Comparison of ENCODE assay signal across 12 mouse cellular contexts in genomic region chr12:59509857-59510256, GRCm38 (mm10).
DNase-seq lines count a peak whose midpoint lies in the region; ATAC-seq and TF ChIP-seq lines count a peak whose summit lies in the region.
"Had no signal": no experiment of that assay in that cellular context is flagged by ENCODE, and none has a peak within 500 bp of the region (broad histone marks: within the 10 kb centered on the region; RNA-seq: fewer than 3 reads in every experiment).

No protein-coding gene starts in this region.

- H3K9me3 ChIP-seq in lung, embryonic 14.5 days (ENCODE audit: low read depth, low read length): no peaks in the 10 kb centered on the region
- no peaks in the 10 kb centered on the region for H3K9me3 ChIP-seq in lung, postnatal 0 days (ENCODE audit: low read length)
- H3K9me3 ChIP-seq: heart, embryonic 12.5 days; liver, embryonic 13.5 days had no signal

- no peaks in the 10 kb centered on the region for H3K27me3 ChIP-seq in lung, embryonic 14.5 days (ENCODE audit: insufficient read depth, low read length)
- no peaks in the 10 kb centered on the region for H3K27me3 ChIP-seq in lung, postnatal 0 days (replicated peaks; ENCODE audit: insufficient read depth, low read length)
- H3K27me3 ChIP-seq: heart, embryonic 12.5 days; liver, embryonic 13.5 days had no signal

- DNase-seq in adrenal gland, adult 2 months: peak; percentile 1
- no peak for DNase-seq in adrenal gland, adult 18-20 months (ENCODE audit: low spot score in 2 of 2)
- peak; percentile 3 for DNase-seq in lung, embryonic 14.5 days
- no peak for DNase-seq in lung, postnatal 0 days (ENCODE audit: low spot score)
- DNase-seq in layer of hippocampus, adult 8-10 months (ENCODE audit: low spot score in 2 of 2): peak; percentile 20 to 33
- peak; percentile 30 for DNase-seq in right cerebral cortex, postnatal 4 days
- DNase-seq in heart, postnatal 25 days (ENCODE audit: low spot score): no peak
- DNase-seq in urinary bladder, postnatal 36 days (ENCODE audit: low spot score in 2 of 2): no peak
- DNase-seq: cerebellum, adult 9-11 months; liver, embryonic 13.5 days had no signal

- no peak overlapping the region for H3K9ac ChIP-seq in lung, embryonic 14.5 days
- no peak overlapping the region for H3K9ac ChIP-seq in lung, postnatal 0 days (replicated peaks; ENCODE audit: low read depth)
- H3K9ac ChIP-seq: heart, embryonic 12.5 days; liver, embryonic 13.5 days had no signal

- no peak overlapping the region for H3K27ac ChIP-seq in lung, embryonic 14.5 days (ENCODE audit: low read depth)
- no peak overlapping the region for H3K27ac ChIP-seq in lung, postnatal 0 days (ENCODE audit: low read length)
- H3K27ac ChIP-seq: liver, embryonic 13.5 days; macrophage had no signal

- TF ChIP-seq EP300 in lung, postnatal 0 days (IDR thresholded peaks at IDR 0.05): no peak

- H3K4me2 ChIP-seq in lung, embryonic 14.5 days: no peak overlapping the region
- H3K4me2 ChIP-seq in lung, postnatal 0 days (replicated peaks; ENCODE audit: low read depth, low read length): no peak overlapping the region
- H3K4me2 ChIP-seq: heart, embryonic 12.5 days; liver, embryonic 13.5 days had no signal

- H3K4me3 ChIP-seq in lung, embryonic 14.5 days (ENCODE audit: low read depth, low read length): no peak overlapping the region
- H3K4me3 ChIP-seq in lung, postnatal 0 days (ENCODE audit: low read depth, low read length): no peak overlapping the region
- H3K4me3 ChIP-seq: heart, embryonic 12.5 days; liver, embryonic 13.5 days had no signal

- no peaks in the 10 kb centered on the region for H3K4me1 ChIP-seq in lung, embryonic 14.5 days (ENCODE audit: insufficient read depth)
- no peaks in the 10 kb centered on the region for H3K4me1 ChIP-seq in lung, postnatal 0 days (ENCODE audit: insufficient read depth, low read depth, low read length)
- H3K4me1 ChIP-seq: heart, embryonic 12.5 days; liver, embryonic 13.5 days had no signal

- intact Hi-C loops in heart, postnatal 25 days (cut with DNase I): no loop called here

- no peak for TF ChIP-seq CTCF in lung, embryonic 14.5 days (IDR thresholded peaks at IDR 0.05; ENCODE audit: low read depth)
- no peak for TF ChIP-seq CTCF in lung, postnatal 0 days (IDR thresholded peaks at IDR 0.05)

- no peak for ATAC-seq in lung, embryonic 14.5 days (ENCODE audit: insufficient read depth)
- no peak for ATAC-seq in lung, postnatal 0 days

- no peaks in the 10 kb centered on the region for H3K36me3 ChIP-seq in lung, embryonic 14.5 days (ENCODE audit: insufficient read depth)
- no peaks in the 10 kb centered on the region for H3K36me3 ChIP-seq in lung, postnatal 0 days (ENCODE audit: insufficient read depth, low read length)
- H3K36me3 ChIP-seq: heart, embryonic 12.5 days; liver, embryonic 13.5 days had no signal

- WGBS in lung, embryonic 14.5 days: 83% methylated on average over 4 of the region's 4 CpGs
- WGBS in lung, postnatal 0 days: 78% methylated on average over 4 of the region's 4 CpGs

Comparison
In these comparisons a context has a peak if more than half of its experiments do, and no peak if none do; other contexts are left out.
1. DNase-seq: peak in adrenal gland, adult 2 months (single experiment), lung, embryonic 14.5 days (single experiment), layer of hippocampus, adult 8-10 months (2 of 2) and right cerebral cortex, postnatal 4 days (single experiment); none in adrenal gland, adult 18-20 months (0 of 2), lung, postnatal 0 days (single experiment), heart, postnatal 25 days (single experiment) and urinary bladder, postnatal 36 days (0 of 2).